Mouse (Mus musculus) left cerebral cortex, postnatal 14 days (tissue): Measurements from ENCODE around the gene Zfp692. TPM values are rescaled to one million over a fixed set of nuclear protein-coding genes. Genes with fewer than 3 reads are reported as not detected.
A peak's percentile ranks its signal among the peaks of the same experiment; 100 is the strongest.
"Not testable (repeated sequence)": the region's sequence is repeated elsewhere in the genome, so short reads cannot be mapped to it uniquely, and the experiment has no call there.

Experiments
- DNase-seq, 2 experiments: peaks; one replicate each; pipeline ENCODE4 v3.0.0; 2021 to 2022; ENCODE audit warnings: low spot score in 2 of 2, mixed read lengths in 1 of 2
- intact Hi-C: fragments of 180-260 bp; cut with DNase I; formaldehyde crosslinking; loops from one replicate; pipeline ENCODE4 v1.15.1; 2025
- total RNA-seq, 2 experiments: library from RNA; stranded (reverse); gene quantifications; 2 replicates each; pipeline ENCODE4 v1.2.3; 2021

Gene Zfp692
- total RNA-seq, 2 experiments from 2014 or later = 20.0 to 21.3 TPM

DNA sequence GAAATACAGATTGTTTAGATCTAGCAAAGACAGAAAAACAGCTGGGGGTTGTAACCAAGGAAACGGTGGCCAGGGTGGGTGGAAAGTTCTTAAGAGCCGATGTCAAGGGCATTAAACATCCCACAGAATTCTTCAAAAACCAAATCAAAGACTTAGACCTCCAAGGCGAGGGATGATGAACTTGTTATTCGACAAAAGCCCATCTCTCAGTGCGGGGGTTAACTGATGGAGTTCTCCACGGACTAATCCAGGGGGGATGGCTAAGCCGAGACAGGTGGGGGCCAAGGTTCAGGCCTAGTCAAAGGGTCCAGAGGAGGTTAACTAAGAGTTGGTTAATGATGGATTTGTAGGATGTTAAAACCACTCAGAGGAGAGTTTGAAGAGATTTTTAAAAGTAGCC, 3.3 kb upstream of the Zfp692 start:
- DNase-seq = no peak
- intact Hi-C loops = loop anchor here (5.0 kb wide), 1 partner anchor 131 kb away; the partner anchor contains the start of gene Mrpl22

DNA sequence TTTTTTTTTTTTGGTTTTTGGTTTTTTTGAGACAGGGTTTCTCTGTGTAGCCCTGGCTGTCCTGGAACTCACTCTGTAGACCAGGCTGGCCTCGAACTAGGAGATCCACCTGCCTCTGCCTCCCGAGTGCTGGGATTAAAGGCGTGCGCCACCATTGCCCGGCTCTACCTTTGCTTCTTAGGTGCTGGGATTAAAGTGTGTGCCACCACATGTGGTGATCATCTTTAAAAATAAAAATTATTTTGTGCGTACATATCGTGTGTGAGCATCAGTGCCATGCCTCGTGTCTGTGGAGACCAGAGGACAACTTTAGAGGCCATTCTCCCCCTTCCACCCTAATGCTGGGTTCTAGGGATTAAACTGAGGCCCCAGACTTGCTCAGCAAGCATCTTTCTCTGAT, 1.6 kb upstream of the Zfp692 start:
- intact Hi-C loops, DNase-seq: not testable (repeated sequence)

DNA sequence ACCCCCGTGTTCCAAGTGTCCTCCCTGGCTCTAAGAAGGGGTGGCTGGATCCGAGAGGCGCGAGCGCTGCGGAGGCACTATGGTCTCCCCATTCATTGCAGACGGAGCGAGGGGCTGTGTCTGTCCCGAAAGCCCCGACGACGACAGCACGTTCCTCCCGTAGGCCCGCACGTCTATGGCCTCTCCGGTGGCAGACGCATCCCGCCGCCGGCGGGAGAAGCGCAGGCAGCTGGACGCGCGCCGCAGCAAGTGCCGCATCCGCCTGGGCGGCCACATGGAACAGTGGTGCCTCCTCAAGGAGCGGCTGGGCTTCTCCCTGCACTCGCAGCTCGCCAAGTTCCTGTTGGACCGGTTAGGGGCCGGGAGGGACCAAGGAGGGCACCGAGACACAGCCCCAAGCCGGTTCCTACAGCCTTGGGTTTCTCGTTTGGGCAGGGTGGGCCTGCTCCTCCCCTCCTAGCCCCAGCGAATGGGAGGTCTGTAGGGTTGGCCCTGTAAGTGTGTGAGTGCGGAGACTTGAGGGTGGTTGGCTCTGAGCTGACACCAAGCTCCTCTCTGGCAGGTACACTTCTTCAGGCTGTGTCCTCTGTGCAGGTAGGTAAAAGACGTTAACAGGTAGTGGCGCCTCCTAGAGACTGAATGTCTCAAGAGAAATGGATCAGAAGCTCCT, 677 bp downstream of the Zfp692 start:
- peak; percentile 33 to 52 for DNase-seq
- intact Hi-C loops = no loop called here

DNA sequence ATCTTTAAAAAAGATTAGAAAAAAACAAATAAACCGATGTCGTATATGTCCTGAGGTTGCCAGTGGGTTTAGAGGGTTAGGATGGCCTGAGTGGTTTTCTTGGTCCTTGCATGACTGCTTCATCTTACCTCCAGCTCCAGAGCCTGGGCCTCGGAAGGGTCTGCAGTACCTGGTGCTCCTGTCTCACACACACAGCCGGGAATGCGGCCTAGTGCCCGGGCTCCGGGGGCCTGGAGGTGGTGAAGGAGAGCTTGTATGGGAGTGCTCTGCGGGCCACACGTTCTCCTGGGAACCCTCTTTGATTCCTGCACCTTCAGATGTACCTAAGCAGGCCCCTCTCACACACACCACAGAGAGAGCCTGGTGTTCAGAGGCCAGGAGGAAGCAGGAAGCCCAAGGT, 1.8 kb downstream of the Zfp692 start:
- no peak for DNase-seq
- intact Hi-C loops = no loop called here

DNA sequence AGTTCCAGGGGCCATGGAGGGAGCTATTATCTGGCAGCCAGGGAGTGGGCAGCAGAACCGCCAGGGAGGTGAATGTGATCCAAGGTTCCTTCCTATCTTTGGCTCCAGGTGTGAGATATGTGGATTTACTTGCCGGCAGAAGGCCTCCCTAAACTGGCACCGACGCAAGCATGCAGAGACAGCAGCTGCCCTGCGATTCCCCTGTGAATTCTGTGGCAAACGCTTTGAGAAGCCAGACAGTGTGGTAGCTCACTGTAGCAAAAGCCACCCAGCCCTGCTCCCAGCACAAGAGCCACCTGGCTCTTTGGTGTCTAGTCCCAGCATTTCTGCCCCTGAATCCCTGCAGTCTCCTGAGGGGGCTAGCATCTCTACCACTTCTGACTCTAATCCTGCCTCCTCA, 7.2 kb downstream of the Zfp692 start:
- peak in 1 of 2 experiments; percentile 52 for DNase-seq

DNA sequence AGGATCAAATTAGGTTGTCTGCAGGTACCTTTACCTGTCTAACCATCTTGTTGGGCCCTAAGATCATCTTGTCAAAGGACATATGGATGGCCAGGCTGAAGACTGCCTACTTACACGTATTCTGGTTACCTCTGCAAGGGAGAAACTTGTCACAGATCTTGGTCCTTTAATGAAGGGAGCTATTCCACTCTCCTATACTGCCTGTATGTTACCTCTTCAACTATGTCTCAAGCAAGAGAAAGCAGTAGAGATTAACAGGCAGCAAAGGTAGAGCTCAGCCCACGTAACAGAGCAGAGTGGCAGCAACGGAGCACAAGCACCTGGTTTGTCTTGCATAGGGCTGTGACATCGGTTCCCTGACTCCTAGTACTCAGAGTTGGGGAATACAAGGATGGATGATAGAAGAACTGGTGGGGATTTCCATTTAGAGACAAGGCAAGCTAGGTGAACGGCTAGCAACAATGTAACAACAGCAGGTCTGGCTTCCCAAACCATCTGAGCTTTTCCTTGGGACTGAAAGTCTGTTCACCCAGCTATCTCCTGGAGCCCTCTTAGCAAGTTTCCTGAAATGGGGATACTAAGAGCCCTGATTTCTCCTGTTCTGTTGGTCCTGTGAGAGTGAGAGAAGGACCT, 8.8 kb downstream of the Zfp692 start:
- intact Hi-C loops = no loop called here
- DNase-seq = no peak

More for the DNA sequence above, 7.2 kb downstream of the Zfp692 start:
- intact Hi-C loops = no loop called here

DNA sequence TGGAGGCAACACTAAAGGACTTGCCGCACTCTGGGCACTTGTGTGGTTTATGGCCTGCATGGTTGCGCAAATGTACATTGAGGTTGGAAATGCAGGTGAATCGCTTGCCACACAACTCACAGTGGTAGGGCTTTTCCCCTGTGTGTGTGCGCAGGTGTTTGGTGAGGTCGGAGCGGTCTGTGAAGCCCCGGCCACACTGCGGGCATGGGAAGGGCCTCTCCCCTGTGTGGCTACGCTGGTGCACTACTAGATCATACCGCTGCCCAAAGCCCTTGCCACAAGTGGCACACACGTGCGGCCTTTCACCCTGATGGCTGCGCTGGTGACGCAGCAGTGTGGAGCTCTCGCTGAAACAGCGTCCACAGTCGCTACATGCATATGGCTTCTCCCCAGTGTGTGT, 9.5 kb downstream of the Zfp692 start:
- intact Hi-C loops = no loop called here
- DNase-seq = no peak

DNA sequence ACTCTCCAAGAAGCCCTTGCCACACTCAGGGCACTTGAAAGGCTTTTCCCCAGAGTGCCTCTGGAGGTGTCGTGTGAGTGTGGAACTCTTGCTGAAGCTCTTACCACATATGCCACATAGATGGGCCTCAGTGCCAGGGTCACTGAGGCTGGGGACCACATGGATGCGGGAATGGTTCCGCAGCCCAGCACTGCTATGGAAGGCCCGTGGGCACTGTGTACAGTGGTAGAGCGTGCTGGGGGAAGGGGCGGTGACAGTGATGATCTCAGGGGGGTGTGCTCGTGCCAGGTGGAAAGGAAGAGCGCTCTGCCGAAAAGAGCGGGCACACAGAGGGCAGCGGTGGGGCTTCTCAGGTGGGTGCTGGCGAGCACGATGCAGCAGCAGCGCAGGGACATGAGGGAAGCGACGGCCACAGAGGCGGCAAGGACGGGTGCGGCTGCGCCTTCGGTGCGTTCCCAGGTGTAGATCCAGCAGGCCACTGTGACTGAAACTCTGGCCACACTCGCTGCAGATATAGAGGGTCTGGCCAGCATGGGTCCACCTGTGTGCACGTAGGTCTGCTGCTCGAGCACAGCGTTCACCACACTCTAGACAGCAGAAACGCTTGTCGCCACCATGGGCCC, 10.0 kb downstream of the Zfp692 start:
- intact Hi-C loops = no loop called here
- DNase-seq = no peak

DNA sequence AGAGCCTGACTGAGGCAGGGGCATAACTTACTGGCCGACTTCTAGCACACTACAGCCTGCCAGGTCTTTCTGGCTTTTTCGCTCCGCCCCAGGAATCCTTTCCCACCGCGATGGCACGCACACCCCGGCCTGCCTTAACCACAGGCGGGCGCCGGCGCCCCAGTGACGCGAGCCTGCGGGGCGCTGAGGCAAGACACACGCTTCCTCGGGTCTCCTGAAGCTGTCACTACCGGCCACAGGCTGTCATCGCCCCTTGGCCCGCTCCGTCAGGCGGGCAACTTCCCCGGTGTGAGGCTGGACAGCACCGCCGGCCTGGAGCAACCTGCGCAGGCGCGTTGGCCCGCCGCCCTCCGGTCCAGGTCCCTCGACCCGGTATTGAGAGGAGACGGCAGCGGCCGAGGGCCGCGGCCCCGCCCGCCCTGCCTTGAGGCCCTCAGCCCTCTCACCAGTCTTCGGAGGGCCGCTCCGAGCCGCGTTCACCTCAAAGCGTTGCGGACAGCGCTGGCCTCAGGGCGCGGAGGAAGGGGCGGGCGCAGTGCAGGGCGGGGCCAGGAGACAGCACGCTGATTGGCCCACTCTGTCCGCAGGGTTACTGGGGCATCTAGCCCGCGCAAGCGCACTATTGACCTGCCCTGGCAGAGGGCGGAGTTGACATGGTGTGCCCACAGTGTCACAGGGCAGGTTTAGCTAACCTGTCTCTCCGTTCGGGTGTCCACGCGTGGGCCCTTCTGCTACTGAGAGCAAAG, 16.1 kb downstream of the Zfp692 start:
- peak; percentile 96 to 97 for DNase-seq
- intact Hi-C loops = no loop called here

DNA sequence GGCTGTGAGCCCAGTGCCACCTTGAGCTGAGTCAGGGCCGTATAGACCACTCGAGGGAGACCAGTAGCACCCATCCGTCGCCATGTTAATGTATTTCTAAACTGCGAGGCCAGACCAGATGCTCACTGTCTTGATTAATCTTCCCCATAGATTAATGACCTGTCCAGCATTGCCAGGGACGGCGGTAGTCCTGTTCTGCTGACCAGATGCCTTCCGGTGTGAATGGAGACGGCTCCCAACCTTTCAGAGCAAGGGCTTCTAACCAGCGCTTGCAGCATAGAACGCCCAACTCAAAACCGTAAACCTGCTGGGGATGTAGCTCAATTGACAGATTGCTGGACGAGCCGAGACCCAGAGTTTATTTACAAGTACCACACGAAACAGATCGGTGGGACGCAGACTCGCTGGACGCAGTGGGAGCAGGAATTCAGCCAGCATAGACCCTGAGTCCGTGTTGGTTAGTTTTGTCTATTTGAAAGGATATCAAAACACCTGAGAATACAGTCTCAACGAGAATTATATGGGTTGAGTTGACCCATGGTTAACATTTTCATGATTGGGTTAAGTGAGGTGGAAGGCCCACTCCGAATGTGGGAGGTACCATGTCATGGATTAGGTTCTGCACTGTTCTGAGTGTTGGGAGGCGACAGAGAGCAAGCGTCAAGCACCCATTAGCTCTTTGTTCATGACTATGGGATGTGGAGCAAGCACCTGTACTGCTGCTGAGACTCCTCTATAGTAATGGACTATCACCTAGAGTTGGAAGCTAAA, 16.9 kb downstream of the Zfp692 start:
- intact Hi-C loops = no loop called here
- no peak for DNase-seq

DNA sequence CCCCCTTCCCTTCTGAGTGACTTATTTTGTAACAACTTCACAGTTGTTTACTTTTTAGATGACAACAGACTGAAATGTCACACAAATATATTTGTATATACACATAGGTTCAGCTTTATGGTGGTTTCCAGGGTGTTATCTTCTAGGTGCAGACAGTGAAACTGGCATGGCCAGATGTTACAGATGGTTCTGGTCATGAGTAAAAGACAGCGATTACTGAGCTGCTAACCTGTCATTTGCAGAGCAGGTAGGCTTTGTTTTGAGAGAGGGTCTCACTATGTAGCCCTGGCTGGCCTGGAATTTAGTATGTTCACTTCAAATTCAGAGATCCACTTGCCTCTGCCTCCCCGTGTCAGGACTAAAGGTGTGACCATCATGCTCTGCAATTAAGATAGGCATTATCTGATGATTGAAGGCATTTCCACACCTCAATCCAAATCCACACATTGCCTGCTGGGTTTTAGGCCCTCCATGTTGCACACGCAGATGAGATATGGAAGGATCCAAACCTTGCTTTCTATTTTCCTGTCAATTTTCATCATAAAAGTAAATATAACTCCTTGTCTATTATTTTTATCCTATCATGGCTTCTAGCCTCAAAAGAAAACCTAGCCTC, 17.9 kb downstream of the Zfp692 start:
- no peak for DNase-seq
- intact Hi-C loops = no loop called here

DNA sequence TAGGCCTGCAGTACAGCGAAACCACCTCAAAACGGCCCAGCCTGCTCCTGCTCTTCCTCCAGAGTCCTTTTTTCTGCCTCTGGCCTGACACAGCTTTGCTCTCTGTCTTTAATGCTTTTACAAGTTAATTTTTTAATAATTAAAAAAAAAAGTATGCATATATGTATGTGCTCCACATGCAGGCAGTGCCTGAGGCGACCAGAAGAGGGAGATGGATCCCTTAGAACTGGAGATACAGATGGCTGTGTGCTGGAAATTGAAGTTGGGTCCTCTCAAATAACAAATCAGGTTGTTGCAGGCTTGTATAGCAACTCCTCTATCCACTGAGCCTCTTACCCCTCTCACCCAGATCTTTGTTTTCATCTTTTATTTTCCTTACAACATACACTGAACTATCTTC, 19.9 kb downstream of the Zfp692 start:
- intact Hi-C loops = no loop called here
- DNase-seq = no peak

DNA sequence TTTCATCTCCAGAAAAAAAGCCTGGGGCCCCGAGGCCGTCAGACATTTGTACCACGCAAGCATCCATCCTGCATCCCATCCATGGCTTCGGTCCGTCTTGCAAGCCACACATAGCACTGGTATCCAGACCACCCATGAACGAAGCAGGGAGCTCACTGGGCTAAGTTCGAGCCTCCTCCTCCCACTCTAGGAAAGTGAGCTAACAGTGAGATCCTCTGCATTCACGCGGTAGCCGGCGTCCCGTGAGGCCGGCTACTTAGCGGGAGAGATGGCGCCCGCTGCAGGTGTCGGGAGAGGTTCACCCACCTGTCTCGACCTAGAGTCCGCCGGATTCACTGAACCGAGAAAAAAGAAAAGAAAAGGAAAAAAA, 23.0 kb downstream of the Zfp692 start:
- intact Hi-C loops = no loop called here
- DNase-seq = peak in 1 of 2 experiments; percentile 49

DNA sequence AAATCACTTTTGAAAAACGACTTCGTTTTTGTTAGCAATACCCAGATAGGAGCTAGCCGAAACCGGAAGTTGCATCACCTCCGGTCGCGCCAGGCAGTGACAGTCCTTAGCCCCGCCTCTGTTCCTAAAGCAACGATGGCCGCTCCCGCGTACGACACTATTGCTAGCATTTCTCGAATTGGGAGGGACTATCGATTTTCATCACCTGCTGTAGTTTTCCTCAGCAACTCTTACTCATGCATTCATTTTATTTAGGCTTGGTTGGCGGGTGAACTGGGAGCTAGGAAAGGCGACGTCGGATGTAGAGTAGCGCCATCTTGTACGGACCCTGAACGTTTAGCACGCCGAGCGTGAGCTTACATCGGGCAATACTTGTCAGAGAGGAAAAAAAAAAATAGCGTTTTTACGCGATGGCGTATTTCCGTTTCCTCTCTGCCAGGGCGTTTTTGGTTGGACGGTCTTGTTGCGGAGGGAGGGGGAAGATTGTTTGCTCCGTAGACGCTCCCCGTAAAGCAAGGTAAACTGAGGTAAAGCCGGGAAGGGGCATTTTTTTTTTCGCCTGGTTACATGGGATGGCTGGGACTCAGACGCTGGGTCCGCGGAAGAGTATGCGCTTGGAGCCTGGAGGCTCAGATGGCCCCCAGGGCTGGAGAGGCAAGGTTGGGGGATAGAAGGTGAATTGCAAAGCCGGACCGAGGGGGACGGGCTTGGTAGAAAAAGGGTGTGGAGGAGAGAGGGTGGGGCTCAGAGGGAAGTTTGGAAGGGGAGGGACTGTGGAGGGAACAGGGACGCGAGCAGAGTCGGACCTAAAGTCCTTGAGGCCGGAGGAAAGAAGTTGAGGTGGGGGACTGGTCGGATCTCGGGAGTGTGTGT, 23.6 kb downstream of the Zfp692 start, which contains the start of the genes Zfp672 and Sh3bp5l:
Gene Zfp672 (minus strand): TSS at position 64 of the 873 bp plus-strand sequence.
Gene Sh3bp5l (plus strand): TSS at position 449 of the 873 bp plus-strand sequence.
- DNase-seq = peak; percentile 89 to 95
- intact Hi-C loops = no loop called here

DNA sequence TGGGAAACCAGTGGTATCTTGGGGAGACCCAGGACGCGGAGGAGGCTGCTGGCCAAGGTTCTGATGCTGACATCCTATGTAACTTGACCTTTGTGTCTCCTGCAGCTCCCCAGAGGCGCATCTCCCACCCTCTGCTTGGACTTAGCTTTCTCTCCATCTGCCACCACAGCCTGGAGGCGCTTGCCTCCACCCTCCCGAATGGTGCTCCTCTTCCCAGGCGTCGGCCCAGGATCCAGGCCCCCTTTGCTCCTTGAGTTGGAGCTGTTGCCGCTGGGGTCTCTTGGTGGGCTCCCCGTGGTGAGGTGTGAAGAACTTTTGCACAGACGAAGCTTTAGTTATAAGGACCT, 24.3 kb downstream of the Zfp692 start:
- intact Hi-C loops = no loop called here
- DNase-seq = no peak

DNA sequence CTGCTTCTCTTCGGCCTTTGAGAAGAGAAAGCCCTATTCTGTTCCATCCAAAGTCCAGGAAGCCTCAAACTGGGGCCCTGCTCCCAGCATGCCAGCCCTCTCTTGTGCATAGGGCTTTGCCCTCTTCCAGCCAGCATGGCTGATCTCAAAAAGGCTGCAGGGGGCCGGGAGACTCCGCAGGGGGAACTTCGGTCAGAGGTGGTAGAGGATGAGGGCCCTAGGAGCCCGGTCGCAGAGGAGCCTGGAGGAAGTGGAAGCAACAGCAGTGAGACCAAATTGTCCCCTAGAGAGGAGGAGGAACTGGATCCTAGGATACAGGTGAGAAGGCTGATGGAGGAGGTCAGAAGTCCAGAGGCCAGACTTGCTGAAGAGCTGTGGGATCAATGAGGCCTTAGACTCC, 24.7 kb downstream of the Zfp692 start:
- intact Hi-C loops = no loop called here
- DNase-seq = no peak

DNA sequence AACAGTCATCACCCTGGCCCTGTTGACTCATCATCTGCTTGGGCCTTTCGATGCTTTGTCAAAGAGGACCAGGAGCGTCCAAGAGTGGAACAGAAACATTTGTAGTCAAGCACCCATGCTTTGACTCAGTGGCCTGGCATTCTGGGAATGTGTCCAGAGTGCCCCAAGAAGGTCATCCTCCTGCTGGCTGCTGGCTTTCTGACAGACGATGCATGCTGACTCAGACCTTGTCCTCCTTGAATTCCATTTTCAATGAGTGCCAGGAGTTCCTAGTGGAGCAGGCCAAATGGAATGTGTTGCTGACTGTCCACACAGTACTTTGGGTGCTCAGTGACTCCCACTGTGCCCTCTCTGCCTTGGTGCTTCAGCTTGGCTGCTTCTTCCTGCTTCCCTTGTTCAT, 27.9 kb downstream of the Zfp692 start:
- intact Hi-C loops = no loop called here
- no peak for DNase-seq

DNA sequence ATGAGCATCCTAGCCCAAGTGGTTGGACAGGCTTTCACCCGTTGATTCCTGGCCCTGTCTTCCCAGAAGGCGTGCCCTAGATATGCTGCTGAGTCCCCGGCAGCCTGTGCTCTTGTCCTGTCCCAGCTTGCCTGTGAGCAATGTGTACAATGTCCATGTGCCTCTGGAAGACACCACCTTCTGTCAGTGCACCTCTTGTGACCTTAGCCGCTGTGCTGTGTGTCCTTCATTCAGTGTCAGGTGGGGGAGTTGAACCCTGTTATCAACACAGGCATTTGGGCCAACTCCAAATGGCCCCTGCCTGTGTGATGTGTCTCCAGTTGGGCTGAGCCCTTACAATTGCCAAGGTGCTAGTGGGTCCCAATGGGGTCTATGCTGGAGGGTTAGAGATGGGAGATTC, 39.9 kb downstream of the Zfp692 start:
- intact Hi-C loops = no loop called here

More for the DNA sequence above, 39.9 kb downstream of the Zfp692 start:
- no peak for DNase-seq
